Comparison of ENCODE assay signal across 10 mouse cellular contexts in the genomic region with DNA sequence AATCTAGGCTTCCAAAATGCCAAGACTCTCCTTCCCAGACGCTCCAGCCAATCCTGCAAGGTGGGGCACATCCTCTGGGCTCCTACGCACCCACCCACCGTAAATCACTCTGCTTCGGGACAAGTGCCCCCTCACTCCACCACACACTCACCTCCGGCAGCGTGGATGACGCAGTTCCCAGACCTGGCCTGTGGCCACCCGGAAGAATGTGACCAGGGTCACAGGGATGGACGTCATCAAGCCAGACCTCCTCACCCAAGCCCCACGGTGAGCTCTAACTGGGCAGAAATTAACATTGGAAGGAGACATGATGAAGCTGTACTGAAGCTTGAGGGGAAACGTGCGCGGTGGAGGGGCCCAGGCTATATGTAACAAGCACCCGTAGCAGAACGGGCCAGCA. TPM values are rescaled to one million over a fixed set of nuclear protein-coding genes. Genes with fewer than 3 reads are reported as not detected.
DNase-seq lines count a peak whose midpoint lies in the region; ATAC-seq and TF ChIP-seq lines count a peak whose summit lies in the region.
"Had no signal": no experiment of that assay in that cellular context is flagged by ENCODE, and none has a peak within 500 bp of the region (broad histone marks: within the 10 kb centered on the region; RNA-seq: fewer than 3 reads in every experiment).

No protein-coding gene starts in this region.

- peak overlapping the region; percentile 21 for H3K4me3 ChIP-seq in gastrocnemius, adult 2 months
- no peak overlapping the region for H3K4me3 ChIP-seq in midbrain, embryonic 10.5 days
- H3K4me3 ChIP-seq in midbrain, postnatal 0 days (ENCODE audit: low read depth, low read length), result no peak overlapping the region
- no peak overlapping the region for H3K4me3 ChIP-seq in liver, embryonic 15.5 days (replicated peaks)

- no peaks in the 10 kb centered on the region for H3K27me3 ChIP-seq in midbrain, embryonic 10.5 days (ENCODE audit: low read depth, poor library complexity, severe bottlenecking)
- H3K27me3 ChIP-seq in midbrain, postnatal 0 days (ENCODE audit: insufficient read depth, low read length), result no peaks in the 10 kb centered on the region
- H3K27me3 ChIP-seq in liver, embryonic 15.5 days, result no peaks in the 10 kb centered on the region

- ATAC-seq in midbrain, postnatal 0 days (ENCODE audit: low FRiP score), result no peak
- ATAC-seq in liver, embryonic 15.5 days (ENCODE audit: insufficient read depth), result no peak

- intact Hi-C loops in gastrocnemius, adult 2 months (cut with DNase I), result no loop called here
- intact Hi-C loops in gastrocnemius, postnatal 14 days (cut with DNase I; ENCODE audit: low total_unique reads), result no loop called here
- intact Hi-C loops in left cerebral cortex, postnatal 25 days (cut with DNase I), result no loop called here

- peak overlapping the region; percentile 83 for H3K27ac ChIP-seq in gastrocnemius, adult 2 months
- peak overlapping the region; percentile 40; the same call in 1 of the 2 replicates for H3K27ac ChIP-seq in midbrain, embryonic 10.5 days (replicated peaks)
- no peak overlapping the region for H3K27ac ChIP-seq in midbrain, postnatal 0 days (ENCODE audit: low read depth, low read length)
- 0 out of 2 replicates have a peak overlapping the region, but pooled peaks have one; percentile 65 for H3K27ac ChIP-seq in liver, embryonic 15.5 days (replicated peaks)
- H3K27ac ChIP-seq: hindbrain, embryonic 14.5 days had no signal

- no peak for TF ChIP-seq CTCF in gastrocnemius, adult 2 months (IDR thresholded peaks at IDR 0.05)
- no peak for TF ChIP-seq CTCF in midbrain, postnatal 0 days (IDR thresholded peaks at IDR 0.05)

- 88% methylated on average over 15 of the region's 15 CpGs for WGBS in midbrain, embryonic 10.5 days
- WGBS in midbrain, postnatal 0 days, result 92% methylated on average over 15 of the region's 15 CpGs
- 75% methylated on average over 15 of the region's 15 CpGs for WGBS in liver, embryonic 15.5 days (ENCODE audit: insufficient replicate concordance)

- H3K36me3 ChIP-seq in midbrain, embryonic 10.5 days, result peaks cover 9% of the 10 kb centered on the region; the same call in 1 of the 2 replicates
- peaks cover 33% of the 10 kb centered on the region for H3K36me3 ChIP-seq in midbrain, postnatal 0 days (ENCODE audit: insufficient read depth, low read length)
- H3K36me3 ChIP-seq in liver, embryonic 15.5 days (replicated peaks), result 0 out of 2 replicates have a peak, but pooled peaks cover 24% of the 10 kb centered on the region

- no peaks in the 10 kb centered on the region for H3K9me3 ChIP-seq in midbrain, embryonic 10.5 days (replicated peaks)
- H3K9me3 ChIP-seq in midbrain, postnatal 0 days (ENCODE audit: low read length), result no peaks in the 10 kb centered on the region
- no peaks in the 10 kb centered on the region for H3K9me3 ChIP-seq in liver, embryonic 15.5 days (replicated peaks)

- peak; percentile 55 for DNase-seq in gastrocnemius, adult 2 months
- DNase-seq in gastrocnemius, postnatal 14 days, result no peak
- DNase-seq in midbrain, embryonic 10.5 days (ENCODE audit: low spot score), result no peak
- no peak for DNase-seq in midbrain, postnatal 0 days (ENCODE audit: low spot score)
- peak; percentile 65 to 69 for DNase-seq in kidney, adult 8-10 months
- DNase-seq in left cerebral cortex, postnatal 25 days (ENCODE audit: low spot score in 2 of 2), result no peak
- no peak for DNase-seq in right cerebral cortex, postnatal 4 days
- DNase-seq: gastrocnemius, postnatal 10 days had no signal

- no peak overlapping the region for H3K9ac ChIP-seq in midbrain, postnatal 0 days (replicated peaks; ENCODE audit: low read length, poor library complexity, severe bottlenecking)
- no peak overlapping the region for H3K9ac ChIP-seq in liver, embryonic 15.5 days
- H3K9ac ChIP-seq: hindbrain, embryonic 14.5 days had no signal

- H3K4me2 ChIP-seq in midbrain, postnatal 0 days (ENCODE audit: low read depth, low read length, poor library complexity, severe bottlenecking), result no peak overlapping the region
- H3K4me2 ChIP-seq in liver, embryonic 15.5 days, result no peak overlapping the region
- H3K4me2 ChIP-seq: hindbrain, embryonic 14.5 days had no signal

- H3K4me1 ChIP-seq in midbrain, embryonic 10.5 days, result peaks cover 20% of the 10 kb centered on the region
- H3K4me1 ChIP-seq in midbrain, postnatal 0 days (ENCODE audit: insufficient read depth, low read length), result no peaks in the 10 kb centered on the region
- peaks cover 85% of the 10 kb centered on the region for H3K4me1 ChIP-seq in liver, embryonic 15.5 days (replicated peaks)

RNA-seq across cellular contexts. Expression of gene Sh3bp5, which starts 28.7 kb away (rescaled TPM):
- 10 to 100 TPM; 55.1 to 58.5 TPM for total RNA-seq in gastrocnemius, adult 2 months (2021)
- 10 to 100 TPM; 50.8 to 56.6 TPM for total RNA-seq in gastrocnemius, postnatal 14 days (2021)
- 17.3 and 22.8 TPM in 2 replicates for polyA plus RNA-seq in midbrain, embryonic 10.5 days (2016; fragmentation: Nextera tagmentation; extraction: Ambion mirVana)
- total RNA-seq in midbrain, postnatal 0 days (2014; rRNA removed), result 61.7 and 76.5 TPM in 2 replicates
- polyA plus RNA-seq in midbrain, postnatal 0 days (2015; fragmentation: Nextera tagmentation; extraction: Ambion mirVana), result 141 and 165 TPM in 2 replicates
- polyA plus RNA-seq in liver, embryonic 15.5 days (2015; fragmentation: Nextera tagmentation; extraction: Ambion mirVana), result 16.9 and 21.5 TPM in 2 replicates
- 10 to 100 TPM; 56.7 to 65.8 TPM for total RNA-seq in left cerebral cortex, postnatal 25 days (2021)

Comparison
In these comparisons a context has a peak if more than half of its experiments do, and no peak if none do; other contexts are left out.
1. DNase-seq: peak in gastrocnemius, adult 2 months (single experiment) and kidney, adult 8-10 months (2 of 2); none in gastrocnemius, postnatal 14 days (single experiment), midbrain, embryonic 10.5 days (single experiment), midbrain, postnatal 0 days (single experiment), left cerebral cortex, postnatal 25 days (0 of 2) and right cerebral cortex, postnatal 4 days (single experiment).